Mouse (Mus musculus) CD8-positive naive resting alpha-beta T cell, adult 2 months (primary cell): ENCODE results near the gene Fam199x.
A peak's percentile ranks its signal among the peaks of the same experiment; 100 is the strongest.

Experiments
- DNase-seq, 2 experiments: peaks; one replicate each; pipeline ENCODE4 v3.0.0; 2022; ENCODE audit warnings: low read depth in 2 of 2, low spot score in 2 of 2

Fam199x gene

DNA sequence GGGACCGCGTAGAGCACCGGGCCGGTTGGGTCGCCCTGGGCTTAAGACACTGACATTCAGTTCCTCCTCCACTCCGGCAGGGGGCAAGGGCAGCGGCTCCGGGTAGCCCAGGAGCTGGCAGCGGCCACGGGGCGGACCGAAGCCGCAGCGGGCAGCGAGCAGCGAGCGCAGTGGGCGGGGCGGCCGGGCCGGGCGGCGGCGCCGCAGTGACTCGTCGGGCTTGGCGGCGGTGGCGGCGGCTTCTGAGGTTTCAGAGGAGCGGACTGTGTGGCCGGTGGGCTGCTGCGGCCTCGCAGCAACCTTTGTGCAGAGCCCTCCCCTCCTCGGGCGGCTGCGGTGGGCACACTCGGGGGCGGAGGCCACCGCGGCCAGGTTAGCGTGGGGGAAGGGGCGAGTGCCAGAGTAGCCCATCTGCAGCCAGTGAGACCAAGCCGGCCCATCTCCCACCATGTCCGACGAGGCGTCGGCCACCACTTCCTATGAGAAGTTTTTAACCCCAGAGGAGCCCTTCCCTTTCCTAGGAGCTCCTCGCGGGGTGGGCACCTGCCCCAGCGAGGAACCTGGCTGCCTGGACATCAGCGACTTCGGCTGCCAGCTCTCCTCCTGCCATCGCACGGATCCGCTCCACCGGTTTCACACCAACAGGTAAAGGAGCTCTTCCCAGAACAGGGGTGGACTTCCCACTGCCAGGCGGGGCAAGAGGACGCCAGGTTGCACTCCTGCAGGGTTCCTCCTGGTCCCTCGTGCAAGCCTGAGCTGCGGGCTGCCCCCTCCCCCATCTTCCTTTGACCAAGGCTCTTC is at the start of gene Fam199x:
TSS of gene Fam199x (plus strand) at position 170 of the 801 bp plus-strand sequence.
- DNase-seq: peak; percentile 54 to 62

DNA sequence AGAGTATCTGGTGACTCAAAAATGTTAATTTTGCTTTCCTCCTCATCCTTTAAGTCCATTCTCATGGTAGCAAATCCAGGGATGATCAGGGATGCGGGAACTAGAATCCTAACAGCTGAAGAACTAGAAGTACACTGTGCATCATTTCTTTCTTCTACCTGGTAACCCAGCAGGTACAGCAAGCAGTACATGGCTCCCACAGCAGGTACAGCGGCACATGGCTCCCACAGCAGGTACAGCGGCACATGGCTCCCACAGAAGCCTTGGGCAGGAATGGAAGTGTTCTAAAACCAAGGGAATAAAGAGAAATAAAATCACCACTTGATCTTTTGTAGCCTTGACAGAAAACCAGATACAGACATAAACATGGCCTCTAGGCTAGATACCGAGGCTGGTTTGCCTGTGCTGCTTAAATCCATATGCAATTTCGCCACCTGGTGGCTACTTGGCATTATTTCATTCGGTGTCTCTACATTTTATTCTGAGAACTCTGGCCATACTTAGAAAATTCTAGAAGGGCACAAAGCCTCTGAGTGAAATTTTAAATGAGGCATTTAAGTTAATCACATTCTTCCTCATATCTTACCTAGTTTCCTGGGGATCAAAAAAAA is 34.2 kb upstream of the Fam199x start:
- peak; percentile 23 to 48 for DNase-seq

DNA sequence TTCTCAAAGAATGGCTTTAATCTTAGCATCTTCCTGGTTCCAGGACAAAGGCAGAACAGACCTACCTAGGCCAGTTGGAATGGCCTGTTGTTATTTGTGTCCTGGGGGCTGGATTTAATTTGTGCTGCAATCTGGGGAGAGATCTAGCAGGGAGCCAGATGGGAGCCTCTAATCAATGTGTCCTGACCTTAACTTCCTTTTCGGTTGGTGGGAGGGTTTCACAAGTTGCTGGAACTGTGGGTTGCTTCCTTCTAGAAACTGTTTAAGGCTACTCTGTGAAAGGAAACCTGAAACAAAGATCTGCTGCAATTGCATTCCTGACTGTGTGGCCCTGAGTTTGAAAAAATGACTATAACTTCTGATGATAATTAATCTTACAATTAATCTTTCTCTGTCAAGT is 31.7 kb upstream of the Fam199x start:
- no peak for DNase-seq

DNA sequence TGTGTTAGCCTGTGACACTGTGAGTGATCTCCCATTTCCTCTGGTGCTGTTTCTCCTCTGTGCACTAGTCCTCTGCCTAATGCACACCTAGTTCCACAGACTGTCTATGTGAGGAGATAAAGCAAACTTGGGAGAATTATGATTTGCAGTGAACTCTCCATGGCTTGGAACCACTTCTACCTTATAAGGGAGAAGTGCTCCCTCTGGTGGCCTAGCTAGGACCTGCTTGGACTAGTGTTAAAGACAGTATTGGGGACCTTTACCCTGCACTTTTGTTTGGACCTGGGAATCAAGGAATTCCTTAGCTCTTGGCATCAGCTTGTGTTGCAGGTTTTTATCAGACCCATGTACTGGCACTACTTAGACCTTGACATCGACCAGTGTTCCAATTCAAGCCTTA is 30.1 kb upstream of the Fam199x start:
- peak; percentile 40 to 56 for DNase-seq

DNA sequence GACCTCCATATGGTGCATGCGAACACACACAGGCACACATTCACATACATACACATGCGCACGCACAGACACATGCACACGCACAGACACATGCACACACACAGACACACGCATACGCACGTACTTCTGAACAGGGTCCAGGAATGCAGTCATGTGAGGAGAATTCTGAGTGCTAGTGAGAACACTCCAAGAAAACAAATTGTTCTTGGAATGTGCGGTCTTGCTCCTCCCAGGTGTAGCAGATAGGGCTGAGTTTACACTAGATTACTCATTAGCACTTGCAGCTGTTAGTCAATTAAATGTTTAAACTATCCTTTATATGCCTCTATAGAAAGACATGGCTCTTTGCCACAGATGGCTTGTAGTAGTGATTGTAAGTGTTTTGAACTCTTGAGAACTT is 18.5 kb upstream of the Fam199x start:
- DNase-seq: no peak

DNA sequence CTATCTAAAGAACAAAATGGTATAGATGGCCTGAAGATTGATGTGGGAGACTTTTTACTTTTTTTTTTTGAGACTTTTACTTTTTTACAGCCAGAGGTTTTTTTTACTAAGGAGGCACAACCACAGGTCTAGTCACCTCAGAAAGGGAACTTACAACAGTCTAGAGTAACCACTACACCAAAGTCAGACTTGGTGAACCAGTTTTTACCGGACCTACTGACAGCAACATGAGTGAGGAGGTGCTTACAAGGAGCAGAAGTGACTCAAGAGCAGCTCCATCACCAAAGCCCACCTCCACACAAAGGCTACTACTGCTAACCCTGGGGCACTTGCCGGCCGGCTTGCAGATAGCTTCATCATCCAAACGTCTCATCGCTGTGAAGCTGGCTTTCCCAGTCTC is 17.7 kb upstream of the Fam199x start:
- DNase-seq: no peak

DNA sequence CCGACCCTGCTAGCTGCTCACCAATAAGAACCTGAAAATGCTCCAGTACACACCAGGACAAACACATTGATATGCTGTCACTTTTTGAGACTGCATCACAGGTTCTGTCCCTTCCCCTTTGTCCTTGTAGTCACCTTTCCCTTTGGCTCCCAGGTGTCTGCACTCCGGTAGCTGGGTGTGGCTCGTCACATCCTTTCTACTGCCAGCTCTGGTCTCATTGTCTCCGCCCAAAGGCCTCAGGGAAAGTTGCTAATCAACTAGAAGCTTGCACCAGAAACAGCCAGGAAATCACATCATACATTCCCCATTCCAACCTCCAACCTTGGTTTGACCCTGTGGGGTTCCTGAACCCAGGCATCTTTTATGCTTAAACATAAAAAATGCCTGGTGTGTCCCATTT is 15.1 kb upstream of the Fam199x start:
- no peak for DNase-seq

DNA sequence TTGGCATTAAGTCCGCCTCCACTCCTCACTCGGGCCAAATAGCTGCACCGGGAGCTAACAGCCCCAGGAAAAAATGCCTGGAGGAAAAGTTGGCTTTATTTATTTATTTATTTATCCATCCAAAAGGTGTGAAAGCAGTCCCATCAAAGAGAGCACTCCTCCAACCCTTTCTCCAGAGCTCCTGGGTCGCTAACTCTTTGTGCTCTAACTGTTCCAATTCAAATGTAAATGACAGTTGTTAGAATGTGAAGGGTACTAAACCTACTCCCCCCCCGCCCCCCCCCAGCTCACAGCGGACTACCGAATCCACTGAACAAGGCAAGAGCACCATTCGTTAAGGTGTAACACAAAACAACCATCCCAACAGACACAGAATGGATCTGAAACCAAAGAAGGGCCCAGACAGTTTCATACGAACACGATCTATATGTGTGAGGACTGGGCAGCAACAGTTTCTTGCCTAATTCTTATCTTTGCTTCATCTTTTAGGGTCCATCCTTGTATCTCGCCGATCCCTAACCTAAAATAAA is 11.9 kb upstream of the Fam199x start:
- DNase-seq: no peak

DNA sequence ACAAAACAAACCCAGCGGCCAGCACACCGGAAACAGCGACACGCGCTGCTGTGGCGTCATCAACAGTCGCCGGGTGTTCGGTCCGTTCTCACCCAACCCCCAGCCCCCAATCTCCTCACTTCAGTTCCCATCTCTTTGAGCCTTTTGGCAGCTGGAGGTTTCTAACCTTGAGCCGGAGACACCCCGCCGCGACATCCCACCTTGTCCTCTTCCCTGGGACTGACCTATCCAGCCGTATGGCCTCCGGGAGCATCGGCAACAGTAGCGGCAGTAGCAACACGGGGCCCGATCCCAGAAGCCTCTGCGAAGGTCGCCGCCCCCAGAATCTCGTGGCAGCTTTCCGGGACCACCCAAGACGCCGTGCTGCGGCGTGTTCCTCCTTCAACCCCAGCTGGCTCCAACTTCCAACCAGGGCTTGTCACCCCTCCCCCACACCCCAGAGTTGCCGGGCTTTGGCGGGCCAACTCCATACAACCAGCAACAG is 11.4 kb upstream of the Fam199x start, which contains the start of gene Slc25a53:
TSS of gene Slc25a53 (minus strand) at position 303 of the 484 bp plus-strand sequence.
- peak; percentile 67 to 68 for DNase-seq

DNA sequence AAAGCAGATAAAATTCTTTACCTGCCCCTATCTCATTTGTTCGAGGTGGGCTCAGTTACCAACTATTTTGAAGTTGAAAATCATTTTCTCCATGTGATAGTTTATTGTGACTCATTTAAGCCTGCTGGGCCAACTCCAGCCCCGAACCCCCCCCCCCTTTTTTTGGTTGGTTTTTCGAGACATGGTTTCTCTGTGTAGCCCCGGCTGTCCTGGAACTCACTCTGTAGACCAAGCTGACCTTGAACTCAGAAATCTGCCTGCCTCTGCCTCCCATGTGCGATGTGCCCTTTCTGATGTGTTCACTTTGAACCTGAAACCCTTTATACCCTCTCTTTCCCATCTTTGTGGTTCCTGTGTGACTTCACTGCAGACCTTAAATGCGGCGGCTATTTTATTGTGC is 10.9 kb upstream of the Fam199x start:
- DNase-seq: no peak

DNA sequence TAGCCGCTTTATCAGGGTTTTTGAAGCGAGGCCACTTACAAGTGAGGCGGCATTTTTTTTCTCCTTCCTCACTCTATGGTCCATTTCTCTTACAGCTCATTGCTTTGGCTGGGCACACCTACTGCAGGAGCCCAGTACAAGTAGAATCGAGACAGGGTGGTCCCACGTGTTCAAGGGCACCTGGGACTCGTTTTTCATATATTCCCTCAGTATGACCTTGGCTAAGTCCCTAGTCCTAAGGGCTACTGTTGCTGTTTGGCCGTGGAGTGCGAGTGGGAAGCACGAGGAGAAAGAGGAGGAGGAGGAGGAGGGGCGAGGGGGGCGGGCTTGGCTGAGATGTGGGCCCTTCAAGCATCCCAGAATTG is 352 bp upstream of the Fam199x start:
- no peak for DNase-seq

DNA sequence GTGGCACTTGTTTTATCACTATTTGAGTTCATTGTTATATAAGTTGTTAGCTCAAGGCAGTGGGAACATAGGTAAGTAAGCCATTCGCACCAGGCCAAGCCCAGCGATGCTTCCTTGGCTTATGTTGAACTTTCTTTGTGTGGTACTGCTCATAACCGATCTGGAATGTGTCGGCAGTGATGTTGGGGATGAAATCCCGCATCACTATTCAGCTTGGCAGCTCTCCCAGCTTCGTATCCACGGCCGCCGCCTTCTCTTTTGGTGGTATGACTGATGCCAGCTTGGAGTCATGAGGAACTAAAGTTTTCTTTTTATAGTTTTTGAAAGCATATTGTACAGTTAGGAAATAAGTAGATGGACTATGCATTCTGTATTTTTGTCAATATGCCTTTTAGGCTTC is 13.8 kb downstream of the Fam199x start:
- no peak for DNase-seq

DNA sequence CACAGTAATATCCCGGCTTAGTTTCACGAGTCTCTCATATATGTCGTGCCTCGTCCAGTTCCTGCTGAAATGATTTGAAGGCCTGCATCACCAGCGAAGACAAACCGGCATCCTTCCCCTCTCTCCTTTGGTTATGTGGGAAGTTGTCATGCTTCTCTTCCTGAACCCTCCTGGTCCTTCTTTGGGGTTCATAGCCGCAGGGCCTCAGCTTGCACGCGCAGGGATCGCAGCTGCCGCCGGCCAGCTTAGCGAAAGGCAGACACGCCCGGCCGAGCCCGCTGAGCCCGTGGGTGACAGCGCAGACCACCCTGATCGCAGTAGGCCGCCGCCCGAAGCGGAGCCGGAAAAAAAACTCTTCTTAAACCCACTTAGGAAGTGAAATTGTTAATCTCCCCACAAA is 55.1 kb downstream of the Fam199x start:
- no peak for DNase-seq

DNA sequence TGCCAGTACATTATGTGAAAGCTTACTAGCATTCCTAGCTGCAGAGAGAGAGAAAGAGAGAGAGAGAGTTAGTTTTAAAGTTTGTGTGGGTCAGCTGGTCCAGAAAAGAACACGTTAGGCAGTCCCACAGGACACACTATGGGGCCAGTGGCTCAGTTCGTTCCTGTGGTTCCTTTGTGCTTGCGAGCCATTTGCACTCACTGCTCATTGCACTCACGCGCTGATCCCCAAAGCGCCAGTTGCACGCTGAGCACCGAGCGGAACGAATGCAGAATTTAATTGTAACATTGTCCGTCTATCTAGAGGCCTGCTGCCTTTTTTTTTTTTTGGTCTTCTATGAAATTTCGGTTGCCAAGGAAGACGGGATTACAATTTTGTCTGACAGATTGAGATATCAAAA is 57.1 kb downstream of the Fam199x start:
- no peak for DNase-seq

DNA sequence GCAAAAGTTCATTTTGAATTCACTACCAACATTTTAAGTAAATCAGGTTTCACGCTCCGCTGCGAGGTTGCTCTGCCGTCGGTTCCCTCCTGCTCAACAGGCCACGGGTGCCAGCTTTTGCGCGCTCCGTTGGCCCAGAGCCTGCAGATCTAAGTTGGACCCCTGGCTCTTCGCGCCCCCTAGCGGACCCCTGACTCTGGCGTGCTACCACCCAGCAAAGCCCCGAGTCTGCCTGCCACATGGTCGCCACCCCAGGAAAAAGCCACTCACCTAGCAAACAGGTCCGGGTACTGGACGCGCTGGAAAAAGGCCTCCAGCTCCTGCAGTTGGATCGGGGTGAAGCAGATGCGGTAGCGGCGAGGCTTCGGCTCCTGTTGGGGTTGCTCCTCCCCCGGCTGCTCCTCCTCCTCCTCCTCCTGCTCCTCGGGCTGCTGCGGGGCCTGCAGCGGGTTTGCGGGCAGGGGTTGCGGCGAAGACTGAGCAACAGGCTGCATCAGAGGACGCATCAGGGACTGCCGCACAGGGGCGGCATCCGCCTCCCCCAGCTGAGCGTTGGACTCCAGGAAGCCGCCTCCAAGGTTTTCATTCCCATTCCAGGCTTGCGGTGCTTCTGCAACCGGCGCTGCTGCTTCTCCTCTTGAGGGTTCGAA is 68.8 kb downstream of the Fam199x start:
- DNase-seq: peak in 1 of 2 experiments; percentile 36

DNA sequence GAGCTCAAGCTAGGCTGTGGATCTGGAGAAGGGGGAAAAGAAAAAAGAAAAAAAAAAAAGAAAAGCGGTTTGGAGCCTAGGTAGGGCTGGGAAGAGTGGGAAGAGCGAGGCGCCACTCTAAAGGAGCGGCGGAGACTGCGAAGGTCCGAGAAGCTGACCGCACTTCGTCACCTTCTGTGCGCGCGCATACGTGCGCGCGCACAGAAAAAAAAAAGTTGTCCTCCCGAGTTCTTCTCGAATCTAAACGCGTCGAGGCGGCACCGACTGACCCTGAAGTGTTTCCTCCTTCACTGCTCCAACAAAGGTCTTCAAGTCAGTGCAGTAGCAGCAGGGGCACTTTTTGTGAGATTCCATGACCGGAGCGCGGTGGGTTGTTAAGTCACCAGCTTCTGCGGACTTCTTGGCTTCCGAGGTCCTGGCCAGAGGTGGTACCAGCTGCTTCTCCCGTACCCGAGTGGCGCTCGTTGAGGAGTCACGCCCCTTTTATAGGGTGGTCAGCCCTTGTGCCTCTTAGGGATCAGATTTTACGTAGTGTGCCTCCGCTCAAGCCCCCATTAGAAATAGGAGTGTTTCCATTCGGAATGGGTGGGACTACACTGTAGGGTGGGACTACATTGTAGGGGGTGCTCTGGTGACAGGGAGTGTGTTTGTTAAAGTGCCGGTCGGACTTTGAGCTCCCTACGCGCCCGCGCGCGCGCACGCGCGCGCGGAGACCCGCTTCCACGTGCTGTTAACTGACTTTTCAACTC is 70.5 kb downstream of the Fam199x start:
- DNase-seq: no peak

DNA sequence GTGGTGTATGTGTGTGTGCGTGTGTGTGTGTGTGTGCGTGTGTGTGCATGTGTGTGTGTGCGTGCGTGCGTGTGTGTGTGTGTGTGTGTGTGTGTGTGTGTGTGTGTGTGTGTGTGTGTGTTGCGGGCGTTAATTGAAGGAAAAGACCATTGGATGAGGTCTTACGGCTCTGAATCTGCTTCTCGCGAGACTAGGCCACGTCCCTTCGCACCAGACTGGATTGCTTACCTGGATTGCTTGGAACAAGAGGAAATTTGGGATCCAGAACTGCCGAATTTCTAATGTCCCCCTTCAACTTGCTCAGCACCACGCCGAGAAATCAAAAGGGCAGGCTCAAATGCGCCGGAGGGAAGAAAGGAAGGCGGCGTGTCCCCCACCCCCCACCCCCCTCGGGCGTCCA is 72.3 kb downstream of the Fam199x start, which contains the start of gene Esx1:
TSS of gene Esx1 (minus strand) at position 366 of the 400 bp plus-strand sequence.
- DNase-seq: no peak

DNA sequence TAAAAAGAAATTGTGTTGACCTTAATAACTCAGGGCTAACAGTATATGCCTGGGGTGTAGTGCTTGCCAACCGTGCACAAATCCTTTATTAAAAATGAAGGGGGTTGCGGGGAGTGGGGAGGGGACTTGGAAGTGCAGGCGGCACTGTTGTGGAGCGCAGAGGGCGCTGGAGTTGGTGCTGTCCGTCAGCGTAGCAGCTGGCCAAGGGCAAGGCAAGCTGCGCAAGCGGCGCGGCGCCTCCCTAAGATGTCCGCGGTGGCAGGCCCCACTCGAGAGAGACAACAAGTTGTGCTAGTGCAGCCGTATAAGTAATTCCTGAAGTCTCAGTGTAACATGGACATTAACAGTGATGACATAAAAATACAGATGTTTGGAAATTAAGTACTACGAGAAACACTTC is 78.1 kb downstream of the Fam199x start:
- no peak for DNase-seq
